Mouse (Mus musculus) lung, postnatal 0 days (tissue): ENCODE results near the gene Thbs4. TPM values are rescaled to one million over a fixed set of nuclear protein-coding genes. Genes with fewer than 3 reads are reported as not detected.

Experiments
- ATAC-seq: fragments of 200-750 bp; cut with Nextera tagmentation; 2 replicates; pipeline ENCODE4 v1.8.0; 2017; ENCODE audit warnings: moderate library complexity
- DNase-seq: peaks from one replicate; pipeline ENCODE4 v3.0.0-alpha.2; 2016; ENCODE audit warnings: low spot score
- H3K27ac ChIP-seq: fragments of 300-500 bp; sonication (generic); 2 replicates; pipeline ENCODE4 v1.5.1; 2014; ENCODE audit warnings: antibody characterized with exemption, mild to moderate bottlenecking, low read length, mixed read lengths
- H3K27me3 ChIP-seq: fragments of 300-500 bp; sonication (generic); replicated peaks from 2 replicates; pipeline ENCODE4 v1.6.1; 2014; ENCODE audit warnings: low read length, mixed read lengths; ENCODE audit not compliant: insufficient read depth
- H3K36me3 ChIP-seq: fragments of 300-500 bp; sonication (generic); 2 replicates; pipeline ENCODE4 v1.6.1; 2014; ENCODE audit warnings: low read length, mixed read lengths; ENCODE audit not compliant: insufficient read depth
- H3K4me1 ChIP-seq: fragments of 300-500 bp; sonication (generic); 2 replicates; pipeline ENCODE4 v1.6.1; 2014; ENCODE audit warnings: antibody characterized with exemption, low read depth, low read length, mixed read lengths; ENCODE audit not compliant: insufficient read depth
- H3K4me2 ChIP-seq: fragments of 300-500 bp; sonication (generic); replicated peaks from 2 replicates; pipeline ENCODE4 v1.6.1; 2014; ENCODE audit warnings: low read depth, mild to moderate bottlenecking, low read length, moderate library complexity, mixed read lengths
- H3K4me3 ChIP-seq: fragments of 300-500 bp; sonication (generic); 2 replicates; pipeline ENCODE4 v1.5.1; 2014; ENCODE audit warnings: low read depth, low read length
- H3K9ac ChIP-seq: fragments of 300-500 bp; sonication (generic); replicated peaks from 2 replicates; pipeline ENCODE4 v1.6.1; 2014; ENCODE audit warnings: low read depth, mild to moderate bottlenecking
- H3K9me3 ChIP-seq: fragments of 300-500 bp; sonication (generic); 2 replicates; pipeline ENCODE4 v1.6.1; 2016; ENCODE audit warnings: low read length, mixed read lengths
- CTCF ChIP-seq: IDR thresholded peaks from 2 replicates; pipeline ENCODE4 v1.5.1; 2016; ENCODE audit warnings: antibody characterized with exemption, mild to moderate bottlenecking
- EP300 ChIP-seq: IDR thresholded peaks from 2 replicates; pipeline ENCODE4 v1.6.1; 2016; ENCODE audit warnings: antibody characterized with exemption, mild to moderate bottlenecking, control low read depth
- WGBS: fragments of 180-500 bp; shearing (Covaris S2); extraction: QIAGEN DNeasy Blood & Tissue Kit; methylation state at CpG from one replicate; pipeline ENCODE4 v1.1.7; 2014; 5-methylcytosine and 5-hydroxymethylcytosine counted together
- polyA plus RNA-seq: library from polyadenylated mRNA; unstranded; fragments of >200 nt; fragmentation: Nextera tagmentation; extraction: Ambion mirVana; gene quantifications from 2 replicates; pipeline ENCODE4 v1.2.1, GENCODE M21; 2015

The Thbs4 gene
- polyA plus RNA-seq, 1 experiment from 2014 or later: 0.76 TPM

DNA sequence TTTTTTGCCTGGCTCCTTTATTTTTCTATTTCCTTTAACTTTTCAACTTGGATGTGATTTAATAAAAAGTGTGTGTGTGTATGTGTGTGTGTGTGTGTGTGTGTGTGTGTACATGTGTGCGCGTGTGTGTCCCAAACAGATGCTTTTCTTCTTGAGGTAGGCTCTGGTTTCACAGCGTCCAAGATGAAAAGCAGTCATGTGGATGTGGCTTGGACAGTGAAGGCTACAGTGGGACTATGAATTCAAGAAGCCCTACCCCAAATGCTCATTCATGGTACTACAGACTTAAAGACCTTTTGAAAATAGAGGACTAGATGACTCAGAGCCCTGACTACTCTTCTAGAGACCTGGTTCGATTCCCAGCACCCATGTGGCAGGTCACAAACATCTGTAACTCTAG is 11.1 kb downstream of the Thbs4 start:
- Histone ChIP-seq H3K4me3 (no peak overlapping the region), H3K36me3 (no peaks in the 10 kb centered on the region), H3K9me3 (no peaks in the 10 kb centered on the region), H3K4me1 (no peaks in the 10 kb centered on the region), H3K27me3 (no peaks in the 10 kb centered on the region), H3K27ac (no peak overlapping the region), H3K4me2 (no peak overlapping the region), H3K9ac (no peak overlapping the region)
- DNase-seq (no peak), ATAC-seq (no peak)
- WGBS: 90% methylated on average over 4 of the region's 4 CpGs
- TF ChIP-seq EP300 (no peak), CTCF (no peak)

GRCm38 (mm10) chr13:92780927-92781326 is 13.7 kb downstream of the Thbs4 start:
- Histone ChIP-seq H3K9ac (no peak overlapping the region), H3K4me2 (no peak overlapping the region), H3K27me3 (no peaks in the 10 kb centered on the region), H3K4me3 (no peak overlapping the region), H3K4me1 (no peaks in the 10 kb centered on the region), H3K27ac (no peak overlapping the region), H3K9me3 (no peaks in the 10 kb centered on the region), H3K36me3 (no peaks in the 10 kb centered on the region)
- ATAC-seq (no peak), DNase-seq (no peak)
- TF ChIP-seq EP300 (no peak), CTCF (no peak)
- WGBS: 43% methylated on average over 8 of the region's 8 CpGs

DNA sequence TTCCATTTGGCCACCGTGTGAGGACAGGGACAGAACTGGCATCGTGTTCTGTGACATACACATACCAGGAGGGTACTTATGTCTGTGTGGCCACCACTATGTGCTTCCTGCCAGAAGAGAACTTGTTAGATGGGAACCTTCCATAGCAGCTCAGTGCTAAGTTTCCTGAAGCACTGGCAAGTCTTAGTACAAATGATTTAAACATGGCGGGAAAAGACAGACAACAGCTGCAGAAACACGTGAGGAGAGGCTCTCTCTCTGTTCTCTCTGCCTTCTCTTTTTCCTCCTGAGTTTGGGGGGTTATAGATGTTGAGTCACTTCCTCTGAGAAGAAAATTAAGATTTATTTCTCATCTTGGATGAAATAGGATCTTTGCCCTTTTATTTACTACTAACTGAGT is 14.5 kb downstream of the Thbs4 start:
- ATAC-seq (no peak), DNase-seq (no peak)

DNA sequence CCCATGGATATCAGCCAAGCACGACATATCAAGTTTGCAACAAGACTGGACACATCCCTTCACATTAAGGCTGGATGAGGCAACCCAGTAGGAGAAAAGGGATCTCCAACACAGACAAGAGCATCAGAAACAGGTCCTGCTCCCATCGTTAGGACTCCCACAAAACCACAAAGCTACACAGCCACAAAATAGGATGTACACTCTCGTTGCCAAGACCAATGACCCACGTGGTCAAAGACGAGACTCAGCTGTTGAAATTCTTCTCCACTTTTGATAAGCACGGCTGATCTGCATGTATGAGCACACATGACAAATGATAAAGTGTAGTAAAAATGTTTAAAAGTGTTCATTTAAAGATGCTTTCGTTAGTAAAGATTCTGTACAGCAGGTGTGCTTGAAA is 16.0 kb downstream of the Thbs4 start:
- Histone ChIP-seq H3K4me2 (no peak overlapping the region), H3K36me3 (no peaks in the 10 kb centered on the region), H3K9ac (no peak overlapping the region), H3K27ac (no peak overlapping the region), H3K9me3 (no peaks in the 10 kb centered on the region), H3K27me3 (no peaks in the 10 kb centered on the region), H3K4me3 (no peak overlapping the region), H3K4me1 (no peaks in the 10 kb centered on the region)
- TF ChIP-seq EP300 (no peak), CTCF (no peak)
- ATAC-seq (no peak), DNase-seq (no peak)
- WGBS: 50% methylated on average over 7 of the region's 7 CpGs

More for the DNA sequence above, 14.5 kb downstream of the Thbs4 start:
- Histone ChIP-seq H3K9me3 (no peaks in the 10 kb centered on the region), H3K27me3 (no peaks in the 10 kb centered on the region), H3K4me3 (no peak overlapping the region), H3K4me2 (no peak overlapping the region), H3K36me3 (no peaks in the 10 kb centered on the region), H3K9ac (no peak overlapping the region), H3K27ac (no peak overlapping the region), H3K4me1 (no peaks in the 10 kb centered on the region)
- no peak for TF ChIP-seq EP300
- TF ChIP-seq CTCF: no peak
- 67% methylated on average over 4 of the region's 4 CpGs for WGBS

GRCm38 (mm10) chr13:92775916-92776315 is 18.7 kb downstream of the Thbs4 start:
- H3K9me3 ChIP-seq: no peaks in the 10 kb centered on the region
- no peaks in the 10 kb centered on the region for H3K36me3 ChIP-seq
- no peaks in the 10 kb centered on the region for H3K27me3 ChIP-seq
- H3K9ac ChIP-seq: no peak overlapping the region
- DNase-seq (no peak), ATAC-seq (no peak)
- no peak overlapping the region for H3K27ac ChIP-seq
- no peak overlapping the region for H3K4me3 ChIP-seq
- TF ChIP-seq CTCF: no peak
- TF ChIP-seq EP300: no peak
- no peaks in the 10 kb centered on the region for H3K4me1 ChIP-seq
- H3K4me2 ChIP-seq: no peak overlapping the region
- WGBS: 76% methylated on average over 7 of the region's 7 CpGs

- H3K4me1 ChIP-seq: no peaks in the 10 kb centered on the region
- WGBS: 86% methylated on average over 9 of the region's 9 CpGs
- no peaks in the 10 kb centered on the region for H3K27me3 ChIP-seq
- H3K4me3 ChIP-seq: no peak overlapping the region
- ATAC-seq (no peak), DNase-seq (no peak)
- no peaks in the 10 kb centered on the region for H3K9me3 ChIP-seq
- H3K9ac ChIP-seq: no peak overlapping the region
- no peak overlapping the region for H3K27ac ChIP-seq
- H3K36me3 ChIP-seq: no peaks in the 10 kb centered on the region
- TF ChIP-seq CTCF: no peak
- no peak for TF ChIP-seq EP300
- no peak overlapping the region for H3K4me2 ChIP-seq
These were observed 19.7 kb downstream of the Thbs4 start for GRCm38 (mm10) chr13:92774887-92775286.

- no peak overlapping the region for H3K27ac ChIP-seq
- H3K4me1 ChIP-seq: no peaks in the 10 kb centered on the region
- H3K27me3 ChIP-seq: no peaks in the 10 kb centered on the region
- DNase-seq (no peak), ATAC-seq (no peak)
- H3K9me3 ChIP-seq: no peaks in the 10 kb centered on the region
- no peak overlapping the region for H3K9ac ChIP-seq
- WGBS: 87% methylated on average over 8 of the region's 8 CpGs
- H3K4me3 ChIP-seq: no peak overlapping the region
- no peaks in the 10 kb centered on the region for H3K36me3 ChIP-seq
- TF ChIP-seq CTCF (no peak), EP300 (no peak)
- H3K4me2 ChIP-seq: no peak overlapping the region
These were observed 22.1 kb downstream of the Thbs4 start for GRCm38 (mm10) chr13:92772500-92772899.
